Mouse (Mus musculus): ENCODE results near the gene Mrpl9. TPM values are rescaled to one million over a fixed set of nuclear protein-coding genes. Genes with fewer than 3 reads are reported as not detected.

Mrpl9 gene
- polyA plus RNA-seq, 1 experiment from 2014 or later: 57.4 TPM

GRCm38 (mm10) chr3:94413031-94413679 lies 30.0 kb upstream of the Mrpl9 start, which contains the start of gene Tdrkh:
Gene Tdrkh (plus strand): TSS chr3:94413273.
- H3K4me2 ChIP-seq: peak within 1 kb of the TSS; percentile 78
- peaks cover 5% of the 10 kb centered on the region for H3K27me3 ChIP-seq (replicated peaks)
- no peak within 1 kb of the TSS for H3K27ac ChIP-seq (ENCODE audit: poor library complexity, severe bottlenecking)
- peak within 1 kb of the TSS; percentile 54 for H3K4me3 ChIP-seq
- WGBS: 8% methylated on average over 52 of the region's 52 CpGs
- no peaks in the 10 kb centered on the region for H3K36me3 ChIP-seq
- H3K4me1 ChIP-seq (replicated peaks): peaks cover 3% of the 10 kb centered on the region; the same call in 1 of the 2 replicates
- peak; percentile 98 for ATAC-seq (ENCODE audit: insufficient number of reproducible peaks, low FRiP score)
- no peaks in the 10 kb centered on the region for H3K9me3 ChIP-seq (replicated peaks)
- peak within 1 kb of the TSS; percentile 22; the same call in 1 of the 2 replicates for H3K9ac ChIP-seq

- no peaks in the 10 kb centered on the region for H3K36me3 ChIP-seq
- H3K4me1 ChIP-seq (replicated peaks): no peaks in the 10 kb centered on the region
- 54% methylated on average over 2 of the region's 2 CpGs for WGBS
- no peak for ATAC-seq (ENCODE audit: insufficient number of reproducible peaks, low FRiP score)
- H3K4me3 ChIP-seq: no peak overlapping the region
- H3K4me2 ChIP-seq: no peak overlapping the region
- H3K27me3 ChIP-seq (replicated peaks): no peaks in the 10 kb centered on the region
- no peak overlapping the region for H3K9ac ChIP-seq
- no peak overlapping the region for H3K27ac ChIP-seq (ENCODE audit: poor library complexity, severe bottlenecking)
- no peaks in the 10 kb centered on the region for H3K9me3 ChIP-seq (replicated peaks)
Measured at GRCm38 (mm10) chr3:94430980-94431379, 12.1 kb upstream of the Mrpl9 start.

GRCm38 (mm10) chr3:94434305-94434704 lies 8.8 kb upstream of the Mrpl9 start:
- Histone ChIP-seq H3K27me3 (replicated peaks) (peaks cover 2% of the 10 kb centered on the region; the same call in 1 of the 2 replicates), H3K36me3 (no peaks in the 10 kb centered on the region), H3K4me3 (no peak overlapping the region), H3K9me3 (replicated peaks) (no peaks in the 10 kb centered on the region), H3K9ac (no peak overlapping the region), H3K4me2 (no peak overlapping the region), H3K4me1 (replicated peaks) (no peaks in the 10 kb centered on the region), H3K27ac (ENCODE audit: poor library complexity, severe bottlenecking) (no peak overlapping the region)
- ATAC-seq (ENCODE audit: insufficient number of reproducible peaks, low FRiP score): no peak
- 84% methylated on average over 2 of the region's 2 CpGs for WGBS

- Histone ChIP-seq H3K36me3 (no peaks in the 10 kb centered on the region), H3K4me1 (replicated peaks) (no peaks in the 10 kb centered on the region), H3K9me3 (replicated peaks) (no peaks in the 10 kb centered on the region), H3K27ac (ENCODE audit: poor library complexity, severe bottlenecking) (no peak overlapping the region), H3K27me3 (replicated peaks) (peaks cover 12% of the 10 kb centered on the region), H3K9ac (no peak overlapping the region), H3K4me3 (no peak overlapping the region), H3K4me2 (no peak overlapping the region)
- ATAC-seq (ENCODE audit: insufficient number of reproducible peaks, low FRiP score): no peak
- WGBS: 76% methylated on average over 9 of the region's 9 CpGs
Measured at GRCm38 (mm10) chr3:94436420-94436819, 6.7 kb upstream of the Mrpl9 start.

GRCm38 (mm10) chr3:94441182-94441581 lies 1.9 kb upstream of the Mrpl9 start:
- no peak overlapping the region for H3K27ac ChIP-seq (ENCODE audit: poor library complexity, severe bottlenecking)
- H3K4me3 ChIP-seq: no peak overlapping the region
- peaks cover 16% of the 10 kb centered on the region for H3K36me3 ChIP-seq
- H3K9ac ChIP-seq: no peak overlapping the region
- WGBS: 37% methylated on average over 3 of the region's 3 CpGs
- ATAC-seq (ENCODE audit: insufficient number of reproducible peaks, low FRiP score): no peak
- H3K27me3 ChIP-seq (replicated peaks): peaks cover 12% of the 10 kb centered on the region
- H3K9me3 ChIP-seq (replicated peaks): no peaks in the 10 kb centered on the region
- peaks cover 7% of the 10 kb centered on the region for H3K4me1 ChIP-seq (replicated peaks)
- no peak overlapping the region for H3K4me2 ChIP-seq

- H3K4me2 ChIP-seq: peak within 1 kb of the TSS; percentile 92
- H3K4me3 ChIP-seq: peak within 1 kb of the TSS; percentile 85
- peak within 1 kb of the TSS; percentile 55 for H3K27ac ChIP-seq (ENCODE audit: poor library complexity, severe bottlenecking)
- peaks cover 40% of the 10 kb centered on the region for H3K36me3 ChIP-seq
- H3K9ac ChIP-seq: peak within 1 kb of the TSS; percentile 94
- no peaks in the 10 kb centered on the region for H3K9me3 ChIP-seq (replicated peaks)
- 1% methylated on average over 24 of the region's 24 CpGs for WGBS
- peaks cover 12% of the 10 kb centered on the region for H3K27me3 ChIP-seq (replicated peaks)
- ATAC-seq (ENCODE audit: insufficient number of reproducible peaks, low FRiP score): peak; percentile 77
- H3K4me1 ChIP-seq (replicated peaks): peaks cover 7% of the 10 kb centered on the region
Measured at GRCm38 (mm10) chr3:94443597-94443964, 463 bp downstream of the Mrpl9 start, which contains the start of gene Oaz3. Gene Oaz3 (minus strand): TSS chr3:94443915.

GRCm38 (mm10) chr3:94449377-94449776 lies 6.3 kb downstream of the Mrpl9 start:
- no peak overlapping the region for H3K4me3 ChIP-seq
- no peak overlapping the region for H3K4me2 ChIP-seq
- H3K9me3 ChIP-seq (replicated peaks): no peaks in the 10 kb centered on the region
- no peak for ATAC-seq (ENCODE audit: insufficient number of reproducible peaks, low FRiP score)
- no peak overlapping the region for H3K9ac ChIP-seq
- H3K36me3 ChIP-seq: peaks cover 52% of the 10 kb centered on the region
- H3K27me3 ChIP-seq (replicated peaks): no peaks in the 10 kb centered on the region
- peaks cover 1% of the 10 kb centered on the region for H3K4me1 ChIP-seq (replicated peaks)
- WGBS: 94% methylated on average over 2 of the region's 2 CpGs
- no peak overlapping the region for H3K27ac ChIP-seq (ENCODE audit: poor library complexity, severe bottlenecking)

- no peak overlapping the region for H3K9ac ChIP-seq
- H3K4me3 ChIP-seq: peak overlapping the region; percentile 42
- WGBS: 2% methylated on average over 12 of the region's 12 CpGs
- H3K27ac ChIP-seq (ENCODE audit: poor library complexity, severe bottlenecking): no peak overlapping the region
- no peaks in the 10 kb centered on the region for H3K36me3 ChIP-seq
- peaks cover 7% of the 10 kb centered on the region for H3K27me3 ChIP-seq (replicated peaks)
- ATAC-seq (ENCODE audit: insufficient number of reproducible peaks, low FRiP score): peak; percentile 82
- H3K4me1 ChIP-seq (replicated peaks): no peaks in the 10 kb centered on the region
- peak overlapping the region; percentile 63 for H3K4me2 ChIP-seq
- H3K9me3 ChIP-seq (replicated peaks): peaks cover 4% of the 10 kb centered on the region
Measured at GRCm38 (mm10) chr3:94456529-94457000, 13.4 kb downstream of the Mrpl9 start.

GRCm38 (mm10) chr3:94457055-94457454 lies 13.9 kb downstream of the Mrpl9 start:
- Histone ChIP-seq H3K9ac (no peak overlapping the region), H3K27ac (ENCODE audit: poor library complexity, severe bottlenecking) (no peak overlapping the region), H3K27me3 (replicated peaks) (peaks cover 7% of the 10 kb centered on the region), H3K9me3 (replicated peaks) (peaks cover 4% of the 10 kb centered on the region), H3K36me3 (no peaks in the 10 kb centered on the region), H3K4me2 (no peak overlapping the region; the same call in 1 of the 2 replicates), H3K4me3 (no peak overlapping the region), H3K4me1 (replicated peaks) (no peaks in the 10 kb centered on the region)
- no peak for ATAC-seq (ENCODE audit: insufficient number of reproducible peaks, low FRiP score)
- 70% methylated on average over 3 of the region's 3 CpGs for WGBS

GRCm38 (mm10) chr3:94459834-94460233 lies 16.7 kb downstream of the Mrpl9 start:
- H3K4me1 ChIP-seq (replicated peaks): peaks cover 5% of the 10 kb centered on the region; the same call in 1 of the 2 replicates
- peaks cover 7% of the 10 kb centered on the region for H3K27me3 ChIP-seq (replicated peaks)
- H3K9ac ChIP-seq: no peak overlapping the region
- no peaks in the 10 kb centered on the region for H3K36me3 ChIP-seq
- 90% methylated on average over 2 of the region's 2 CpGs for WGBS
- H3K27ac ChIP-seq (ENCODE audit: poor library complexity, severe bottlenecking): no peak overlapping the region
- no peak for ATAC-seq (ENCODE audit: insufficient number of reproducible peaks, low FRiP score)
- H3K4me3 ChIP-seq: no peak overlapping the region
- peaks cover 4% of the 10 kb centered on the region for H3K9me3 ChIP-seq (replicated peaks)
- H3K4me2 ChIP-seq: no peak overlapping the region

GRCm38 (mm10) chr3:94463926-94464578 lies 20.9 kb downstream of the Mrpl9 start:
- WGBS: 51% methylated on average over 11 of the region's 11 CpGs
- H3K27ac ChIP-seq (ENCODE audit: poor library complexity, severe bottlenecking): no peak overlapping the region
- H3K4me1 ChIP-seq (replicated peaks): peaks cover 5% of the 10 kb centered on the region; the same call in 1 of the 2 replicates
- H3K4me3 ChIP-seq: no peak overlapping the region
- H3K27me3 ChIP-seq (replicated peaks): no peaks in the 10 kb centered on the region
- no peak overlapping the region for H3K9ac ChIP-seq
- 0 out of 2 replicates have a peak, but pooled peaks cover under 1% of the 10 kb centered on the region for H3K9me3 ChIP-seq (replicated peaks)
- peak; percentile 33; the same call in 1 of the 2 replicates for ATAC-seq (ENCODE audit: insufficient number of reproducible peaks, low FRiP score)
- H3K36me3 ChIP-seq: no peaks in the 10 kb centered on the region
- no peak overlapping the region for H3K4me2 ChIP-seq

Measured in heart, embryonic 12.5 days (tissue).